Mouse (Mus musculus): ENCODE measurements around the gene Adcy4.

The Adcy4 gene

GRCm38 (mm10) chr14:55787731-55788130, 3.8 kb upstream of the Adcy4 start:
- DNase-seq: no peak

- DNase-seq: peak; percentile 23
Measured at GRCm38 (mm10) chr14:55785195-55785594, 1.3 kb upstream of the Adcy4 start.

- DNase-seq: peak; percentile 37
Measured at GRCm38 (mm10) chr14:55783171-55783957, 531 bp downstream of the Adcy4 start.

GRCm38 (mm10) chr14:55782361-55782960, 1.4 kb downstream of the Adcy4 start:
- DNase-seq: peak; percentile 0

GRCm38 (mm10) chr14:55781310-55781709, 2.6 kb downstream of the Adcy4 start:
- peak; percentile 74 for DNase-seq

DNA sequence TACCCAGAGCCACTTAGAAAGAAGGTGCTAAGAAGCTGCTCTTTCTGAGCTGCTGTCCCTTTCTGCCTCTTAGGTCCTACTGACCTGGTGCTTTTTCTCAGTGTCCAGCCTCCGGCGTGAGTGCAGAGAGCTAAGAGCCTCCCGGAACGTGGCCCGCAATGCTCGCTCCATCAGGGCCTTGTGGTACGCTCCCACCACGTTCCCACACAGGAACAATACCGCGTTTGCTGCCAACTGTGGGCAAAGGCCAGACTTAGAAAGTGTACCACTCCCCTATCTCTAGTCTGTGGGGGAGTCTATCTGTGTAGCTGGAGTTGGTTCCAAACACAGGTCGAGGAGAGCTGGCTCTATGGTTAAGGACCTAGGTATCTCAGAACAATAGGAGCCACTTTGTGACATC, 3.2 kb downstream of the Adcy4 start:
- DNase-seq: no peak

DNA sequence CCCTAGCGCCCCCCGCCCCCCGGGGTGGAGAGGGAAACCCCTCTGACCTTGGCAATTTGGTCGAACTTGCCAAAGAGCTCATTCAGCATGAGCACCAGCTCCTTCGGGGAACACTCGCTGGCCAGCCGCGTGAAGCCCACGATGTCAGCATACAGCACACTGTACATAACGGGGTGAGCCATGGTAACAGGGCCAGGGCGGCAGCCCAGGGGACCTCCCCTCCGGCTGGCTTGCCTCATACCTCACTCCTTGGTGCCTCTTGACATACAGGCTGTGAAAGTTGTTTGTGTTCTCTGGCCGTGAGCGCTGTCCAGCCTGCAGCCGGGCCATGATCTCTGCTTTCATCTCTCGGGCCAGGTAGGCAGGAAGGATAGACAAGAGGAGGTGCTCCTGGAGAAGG, 4.2 kb downstream of the Adcy4 start:
- DNase-seq: no peak

- DNase-seq: no peak
Measured at GRCm38 (mm10) chr14:55778686-55779085, 5.2 kb downstream of the Adcy4 start.

DNA sequence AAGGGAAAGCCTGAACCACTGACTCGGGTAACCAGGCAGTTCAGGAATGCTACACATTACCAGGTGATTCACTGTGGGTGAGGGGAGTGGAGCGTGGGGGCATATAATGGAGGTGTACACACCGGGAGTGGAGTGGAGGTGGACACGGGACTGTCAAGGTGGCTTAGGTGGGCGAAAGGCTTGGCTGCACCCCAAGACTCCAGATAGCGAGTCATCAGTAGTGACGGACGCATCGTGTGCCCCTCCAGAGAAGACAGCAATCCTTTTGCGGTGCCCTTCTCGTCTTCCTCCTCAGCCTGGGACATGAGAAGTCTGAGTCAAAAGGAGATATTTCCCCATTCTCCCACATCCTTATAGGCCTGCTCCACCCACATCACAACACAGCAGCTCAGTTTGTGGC, 6.1 kb downstream of the Adcy4 start:
- no peak for DNase-seq

DNA sequence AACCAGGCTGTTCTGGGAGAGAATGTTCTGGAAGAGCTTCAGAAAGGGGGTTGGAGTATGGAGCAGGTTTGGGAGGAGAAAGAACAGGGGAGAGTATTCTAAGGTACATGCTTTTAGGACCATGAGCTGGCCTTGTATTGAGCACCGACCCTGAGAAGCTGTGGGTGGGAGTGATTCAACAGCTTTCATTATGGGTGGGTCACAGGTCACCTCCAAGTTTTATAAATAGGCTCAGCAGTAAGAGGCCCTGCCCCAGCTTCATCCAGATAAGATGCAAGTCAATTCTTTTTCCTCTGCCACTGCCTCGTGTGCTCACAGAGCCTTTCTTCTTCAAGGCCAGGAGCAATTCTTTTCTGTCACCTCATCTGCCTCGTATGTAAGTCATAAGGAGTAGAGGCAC, 6.7 kb downstream of the Adcy4 start:
- DNase-seq: no peak

DNA sequence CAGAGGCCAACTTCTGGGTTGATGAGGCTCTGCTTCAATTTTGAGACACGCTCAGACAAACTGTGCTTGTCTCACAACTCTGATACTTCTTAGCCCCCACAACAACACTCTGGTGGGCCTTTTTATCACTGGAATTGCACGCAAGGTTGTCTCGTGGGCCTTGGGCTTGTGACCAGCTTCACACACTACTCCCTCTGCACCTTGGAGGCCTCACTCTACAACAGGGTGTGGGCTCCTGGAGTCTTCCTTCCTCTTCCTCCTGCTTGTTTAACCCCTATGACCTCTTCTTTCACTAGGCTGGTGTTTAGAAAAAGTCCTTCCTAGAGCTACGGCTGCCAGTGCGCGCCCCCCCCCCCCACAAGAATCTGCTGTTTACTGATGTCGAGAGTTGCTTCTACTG, 7.2 kb downstream of the Adcy4 start:
- DNase-seq: no peak

- no peak for DNase-seq
Measured at GRCm38 (mm10) chr14:55769087-55769703, 14.7 kb downstream of the Adcy4 start.

DNA sequence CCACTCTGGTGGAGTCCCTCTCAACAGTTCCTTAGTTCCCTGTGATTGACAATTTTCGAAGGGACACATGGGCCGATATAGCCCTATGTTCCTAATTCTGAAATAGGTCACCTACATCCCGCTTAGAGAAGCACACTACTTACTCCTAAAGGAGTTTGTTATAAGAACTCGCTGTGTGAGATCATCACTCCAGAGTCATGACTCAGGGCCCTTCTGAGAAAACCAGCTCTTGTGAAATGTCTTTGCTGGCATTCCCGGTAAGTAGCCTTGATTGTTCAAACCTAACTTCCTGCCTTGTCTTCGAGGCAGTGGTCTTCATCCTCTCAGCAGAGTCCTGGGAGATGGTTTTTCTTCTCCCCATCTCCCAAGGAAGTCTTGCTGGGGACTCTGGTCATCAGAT, 15.3 kb downstream of the Adcy4 start:
- DNase-seq: no peak

DNA sequence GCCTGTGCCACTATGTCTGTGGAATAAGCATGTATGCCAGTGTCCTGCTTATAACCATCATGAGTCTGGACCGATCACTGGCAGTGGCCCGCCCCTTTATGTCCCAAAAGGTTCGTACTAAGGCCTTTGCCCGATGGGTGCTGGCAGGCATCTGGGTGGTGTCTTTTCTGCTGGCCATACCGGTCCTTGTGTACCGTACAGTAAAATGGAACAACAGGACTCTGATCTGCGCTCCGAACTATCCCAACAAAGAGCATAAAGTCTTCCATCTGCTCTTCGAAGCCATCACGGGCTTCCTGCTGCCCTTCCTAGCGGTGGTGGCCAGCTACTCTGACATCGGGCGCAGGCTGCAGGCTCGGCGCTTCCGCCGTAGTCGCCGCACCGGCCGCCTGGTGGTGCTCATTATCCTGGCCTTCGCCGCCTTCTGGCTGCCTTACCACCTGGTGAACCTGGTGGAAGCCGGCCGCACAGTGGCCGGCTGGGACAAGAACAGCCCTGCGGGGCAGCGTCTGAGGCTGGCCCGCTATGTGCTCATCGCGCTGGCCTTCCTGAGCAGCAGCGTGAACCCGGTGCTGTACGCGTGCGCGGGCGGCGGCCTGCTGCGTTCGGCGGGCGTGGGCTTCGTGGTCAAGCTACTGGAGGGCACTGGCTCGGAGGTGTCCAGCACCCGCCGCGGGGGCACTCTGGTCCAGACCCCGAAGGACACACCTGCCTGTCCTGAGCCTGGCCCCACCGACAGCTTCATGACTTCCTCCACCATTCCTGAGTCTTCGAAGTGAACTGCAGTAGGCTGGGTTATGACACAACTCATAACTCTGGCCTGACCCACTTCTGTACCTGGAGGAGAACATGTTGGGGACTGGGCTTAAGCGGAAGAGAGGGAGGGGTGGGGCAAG, 16.1 kb downstream of the Adcy4 start:
- DNase-seq: peak; percentile 66

GRCm38 (mm10) chr14:55765696-55766095, 18.2 kb downstream of the Adcy4 start, which contains the start of gene Ltb4r1:
Ltb4r1 (plus strand) TSS chr14:55765962.
- DNase-seq: no peak

GRCm38 (mm10) chr14:55763166-55763565, 20.7 kb downstream of the Adcy4 start:
- DNase-seq: peak; percentile 34

GRCm38 (mm10) chr14:55762001-55762821, 21.7 kb downstream of the Adcy4 start:
- DNase-seq: peak; percentile 52

DNA sequence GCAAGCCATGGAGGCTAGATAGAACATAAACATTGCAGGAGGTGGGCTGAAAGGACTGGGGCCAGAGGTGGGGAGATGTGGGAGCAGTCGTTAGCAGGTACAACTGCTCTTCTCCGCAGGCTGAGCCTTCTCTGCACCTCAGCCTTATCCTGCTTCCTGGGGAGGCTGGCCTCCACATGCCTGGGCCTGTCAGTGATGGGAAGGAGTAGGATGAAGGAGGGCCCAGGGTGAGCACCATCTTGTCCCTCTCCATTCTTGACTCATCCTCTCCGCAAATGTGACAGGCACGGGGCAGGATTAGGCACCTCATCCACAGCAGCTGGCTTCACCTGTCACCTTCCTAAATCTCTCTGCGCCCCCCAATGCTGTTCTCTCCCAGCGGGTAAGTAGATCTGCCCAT, 22.7 kb downstream of the Adcy4 start, which contains the start of gene Ltb4r2:
Gene Ltb4r2 (plus strand): TSS at position 266 of the 400 bp plus-strand sequence.
- no peak for DNase-seq

- peak; percentile 93 for DNase-seq
Measured at GRCm38 (mm10) chr14:55760156-55760555, 23.7 kb downstream of the Adcy4 start.

- peak; percentile 60 for DNase-seq
Measured at GRCm38 (mm10) chr14:55758363-55758784, 25.5 kb downstream of the Adcy4 start, which contains the start of gene Cideb. Cideb (minus strand) TSS chr14:55758458.

GRCm38 (mm10) chr14:55757566-55757965, 26.3 kb downstream of the Adcy4 start:
- DNase-seq: no peak
